Mouse (Mus musculus) activated CD4-positive, CD25-positive, alpha-beta regulatory T cell, adult 4 months (primary cell): ENCODE measurements around the gene Cdh24. TPM values are rescaled to one million over a fixed set of nuclear protein-coding genes. Genes with fewer than 3 reads are reported as not detected.

Source experiments
- ATAC-seq: one replicate; pipeline ENCODE4 v1.8.0; 2017
- polyA plus RNA-seq, 2 experiments: library from polyadenylated mRNA; unstranded; fragments of 100-300 nt; shearing (Covaris generic); gene quantifications; one replicate each; pipeline ENCODE4 v1.2.1; 2017

The Cdh24 gene
- polyA plus RNA-seq, 2 experiments from 2014 or later = 0.16 to 0.31 TPM

GRCm38 (mm10) chr14:54605752-54606321 lies 35.3 kb downstream of the Cdh24 start, which contains the start of gene 4931414P19Rik:
Gene 4931414P19Rik, minus strand, starts transcription at chr14:54605993.
- ATAC-seq = no peak

GRCm38 (mm10) chr14:54603686-54604085 lies 37.5 kb downstream of the Cdh24 start:
- no peak for ATAC-seq

GRCm38 (mm10) chr14:54603038-54603654 lies 38.0 kb downstream of the Cdh24 start:
- peak; percentile 100 for ATAC-seq

DNA sequence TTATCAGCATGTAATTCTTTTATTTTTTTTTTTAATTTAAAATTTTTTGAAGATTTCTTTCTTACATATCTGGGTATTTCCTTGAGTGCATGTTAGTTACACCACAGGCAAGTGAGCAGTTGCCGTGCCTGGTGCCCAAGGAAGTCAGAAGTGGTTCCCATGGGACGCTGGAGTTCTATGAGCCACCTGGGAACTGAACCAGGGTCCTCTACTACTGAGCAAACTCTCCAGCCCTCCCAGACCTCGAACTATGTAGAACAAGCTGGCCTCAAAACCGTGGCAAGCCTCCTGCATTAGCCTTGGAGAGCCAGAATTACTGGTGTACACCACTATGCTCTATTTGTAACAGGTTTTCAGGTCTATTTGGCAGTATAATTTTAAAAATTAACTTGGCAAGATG lies 38.6 kb downstream of the Cdh24 start:
- ATAC-seq = no peak

- no peak for ATAC-seq
Observed at GRCm38 (mm10) chr14:54601601-54602000, 39.6 kb downstream of the Cdh24 start.

- ATAC-seq = no peak
Observed at GRCm38 (mm10) chr14:54597084-54597483, 44.1 kb downstream of the Cdh24 start.

DNA sequence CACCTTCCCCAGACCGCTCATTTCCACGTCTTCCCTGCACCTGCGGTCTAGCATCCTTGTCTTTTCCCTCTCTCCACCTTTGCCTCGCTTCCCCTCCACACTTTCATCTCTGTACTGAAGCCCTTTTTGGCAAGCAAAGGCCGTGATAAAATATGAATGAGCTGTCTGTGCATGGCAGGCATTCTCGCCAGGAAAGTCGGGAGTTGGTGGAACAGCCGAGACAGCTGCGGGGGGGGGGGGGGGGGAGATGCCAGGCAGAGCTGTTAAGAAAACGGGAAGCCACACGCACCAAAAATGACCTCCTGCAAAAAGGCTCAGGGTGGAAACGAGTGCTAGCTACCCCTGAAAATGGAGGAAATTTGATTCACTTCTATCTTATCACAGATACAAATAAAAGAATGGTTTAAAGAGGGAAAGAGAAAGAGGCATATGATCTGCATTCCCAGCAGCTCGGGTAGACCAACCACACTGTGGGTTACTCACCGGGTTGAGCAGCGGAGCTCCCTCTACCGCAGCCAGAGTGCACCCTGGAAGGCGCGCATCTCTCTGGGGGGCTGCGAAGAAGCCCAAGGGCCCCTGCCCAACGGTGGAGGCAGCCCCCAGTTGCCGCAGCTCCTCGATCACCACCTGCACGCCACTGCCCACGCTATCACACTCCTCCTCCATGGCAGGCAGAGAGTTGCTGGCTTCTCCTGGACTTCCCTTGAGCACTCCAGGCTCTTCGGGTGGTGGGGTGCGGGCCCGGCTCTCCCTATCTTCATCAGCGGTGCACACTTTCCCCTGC lies 46.3 kb downstream of the Cdh24 start:
- no peak for ATAC-seq

- no peak for ATAC-seq
Observed at GRCm38 (mm10) chr14:54594055-54594454, 47.1 kb downstream of the Cdh24 start.

DNA sequence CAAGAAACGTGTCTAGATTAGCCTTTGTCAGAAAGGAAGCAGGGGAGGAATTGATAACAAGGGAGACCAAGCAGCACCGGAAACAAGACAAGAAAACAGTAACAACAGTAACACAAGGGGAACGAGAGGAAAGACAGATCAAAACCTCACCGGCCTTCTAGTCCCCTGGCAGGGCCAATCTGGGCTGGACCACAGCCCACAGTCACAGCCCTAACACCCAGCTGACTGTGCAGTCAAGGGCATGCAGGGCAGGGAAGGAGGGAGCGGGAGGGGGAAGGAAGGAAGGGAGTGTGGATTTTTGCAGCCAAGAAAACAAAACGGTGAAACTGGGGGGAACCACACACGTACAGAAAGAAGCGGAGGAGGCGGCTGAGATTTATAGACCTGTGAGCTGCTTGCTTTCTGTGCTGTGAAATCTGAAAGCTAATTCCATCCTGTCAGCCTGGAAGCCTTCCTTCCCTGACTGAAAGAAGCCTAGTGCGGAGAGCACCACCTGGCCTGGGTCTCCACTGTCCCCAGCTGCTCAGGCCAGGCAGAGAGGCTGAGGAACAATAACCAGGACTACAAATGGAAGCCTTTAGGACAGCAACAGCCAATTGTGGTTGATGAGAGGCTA lies 48.7 kb downstream of the Cdh24 start:
- no peak for ATAC-seq

- no peak for ATAC-seq
Observed at GRCm38 (mm10) chr14:54591056-54591455, 50.1 kb downstream of the Cdh24 start.

DNA sequence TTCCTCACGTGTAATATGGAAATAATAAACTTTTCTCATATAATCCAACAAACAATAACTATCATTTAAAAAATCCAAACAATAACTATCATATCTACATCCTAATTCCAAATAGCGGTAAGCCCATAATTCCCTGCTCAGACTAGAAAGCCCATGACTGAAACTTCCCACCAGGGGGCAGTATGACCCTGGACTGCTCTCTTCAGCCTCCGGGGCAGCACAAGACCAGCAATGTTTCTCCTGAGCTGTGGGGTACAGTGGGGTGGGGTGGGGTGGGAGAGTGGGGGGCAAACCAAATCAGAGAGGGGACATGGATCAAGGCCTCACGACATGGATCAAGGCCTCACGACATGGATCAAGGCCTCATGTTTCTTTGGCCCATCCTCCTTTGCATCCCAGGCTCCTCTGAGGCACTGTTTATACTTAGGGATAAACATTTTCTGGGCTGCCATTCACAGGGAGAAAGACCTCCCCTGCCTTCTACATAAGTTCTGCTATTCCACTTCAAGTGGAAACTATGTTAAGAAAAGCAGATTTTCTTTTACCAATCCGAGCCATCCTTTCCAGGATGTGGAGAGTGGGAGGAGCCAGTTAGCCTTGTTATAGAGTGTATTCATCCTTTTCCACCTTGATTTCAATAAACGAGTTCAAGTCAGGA lies 57.4 kb downstream of the Cdh24 start:
- no peak for ATAC-seq

- ATAC-seq = no peak
Observed at GRCm38 (mm10) chr14:54582536-54582935, 58.6 kb downstream of the Cdh24 start.

Other genes starting within 250 kb of the Cdh24 start
- 1 to 10 TPM in 1 of 2 experiments, under 1 TPM in 1; 0.54 to 1.1 TPM for gene Slc7a7, start 223.6 kb downstream of the Cdh24 start, polyA plus RNA-seq
- 100 to 1,000 TPM; 315 to 319 TPM for gene Mrpl52, start 214.5 kb downstream of the Cdh24 start, polyA plus RNA-seq
- under 1 TPM; 0.24 to 0.25 TPM for gene Mmp14, start 209.8 kb downstream of the Cdh24 start, polyA plus RNA-seq
- 10 to 100 TPM; 57.4 to 62.2 TPM for gene Lrp10, start 177.2 kb downstream of the Cdh24 start, polyA plus RNA-seq
- under 1 TPM; 0.57 TPM for gene Rem2, start 165.3 kb downstream of the Cdh24 start, polyA plus RNA-seq
- gene Prmt5, start 123.8 kb downstream of the Cdh24 start, polyA plus RNA-seq = 10 to 100 TPM; 31.4 to 32.9 TPM
- 10 to 100 TPM; 30.2 to 33.5 TPM for gene Haus4, start 86.7 kb downstream of the Cdh24 start, polyA plus RNA-seq
- gene Ajuba, start 63.8 kb downstream of the Cdh24 start, polyA plus RNA-seq = under 1 TPM in 1 of 2 experiments, not detected in 1; 0.20 TPM
- 1 to 10 TPM; 2.3 TPM for gene 4931414P19Rik, start 35.4 kb downstream of the Cdh24 start, polyA plus RNA-seq
- 100 to 1,000 TPM; 178 to 210 TPM for gene Psmb5, start 23.3 kb downstream of the Cdh24 start, polyA plus RNA-seq
- not detected for gene Psmb11, start 19.9 kb downstream of the Cdh24 start, polyA plus RNA-seq
- not detected for gene Gm17606, start 412 bp downstream of the Cdh24 start, polyA plus RNA-seq
- 10 to 100 TPM; 91.8 to 93.8 TPM for gene 1700123O20Rik, start 44.9 kb upstream of the Cdh24 start, polyA plus RNA-seq
- gene Acin1, start 45.6 kb upstream of the Cdh24 start, polyA plus RNA-seq = 100 to 1,000 TPM; 136 to 148 TPM
- not detected for gene Gm29776, start 57.5 kb upstream of the Cdh24 start, polyA plus RNA-seq
- not detected for gene Cebpe, start 70.8 kb upstream of the Cdh24 start, polyA plus RNA-seq
- gene Slc7a8, start 140.6 kb upstream of the Cdh24 start, polyA plus RNA-seq = not detected
- gene Rnf212b, start 172.8 kb upstream of the Cdh24 start, polyA plus RNA-seq = not detected
- gene Homez, start 229.6 kb upstream of the Cdh24 start, polyA plus RNA-seq = 1 to 10 TPM; 5.1 to 8.0 TPM
- gene Ppp1r3e, start 236.2 kb upstream of the Cdh24 start, polyA plus RNA-seq = under 1 TPM in 1 of 2 experiments, not detected in 1; 0.93 TPM
- 1 to 10 TPM; 1.5 to 2.4 TPM for gene Bcl2l2, start 242.0 kb upstream of the Cdh24 start, polyA plus RNA-seq
- not detected for gene Gm20521, start 242.1 kb upstream of the Cdh24 start, polyA plus RNA-seq